8 mouse cellular contexts compared by ENCODE assay signal in genomic region chr2:167753898-167754297, GRCm38 (mm10).
DNase-seq lines count a peak whose midpoint lies in the region; ATAC-seq and TF ChIP-seq lines count a peak whose summit lies in the region.

No protein-coding gene starts in this region.

- 77% methylated on average over 9 of the region's 9 CpGs for WGBS in hindbrain, postnatal 0 days
- 70% methylated on average over 9 of the region's 9 CpGs for WGBS in hindbrain, embryonic 16.5 days
- 31% methylated on average over 9 of the region's 9 CpGs for WGBS in liver, embryonic 11.5 days

- H3K4me3 ChIP-seq in hindbrain, postnatal 0 days (ENCODE audit: low read length) = no peak overlapping the region
- H3K4me3 ChIP-seq in hindbrain, embryonic 16.5 days (ENCODE audit: low read length) = no peak overlapping the region
- H3K4me3 ChIP-seq in liver, embryonic 11.5 days (ENCODE audit: low read depth, low read length) = no peak overlapping the region

- DNase-seq in hindbrain, postnatal 0 days (ENCODE audit: low spot score) = no peak
- DNase-seq in c-Kit-positive CD71-negative TER-119-negative erythroid progenitor cells, embryonic 14.5 days (ENCODE audit: low read depth) = peak; percentile 66
- DNase-seq in liver, embryonic 11.5 days (ENCODE audit: low spot score) = no peak
- peak; percentile 45 to 57 for DNase-seq in right cerebral cortex, postnatal 36 days (ENCODE audit: low spot score in 2 of 2)
- no peak for DNase-seq in cerebellum, postnatal 4 days (ENCODE audit: low spot score in 2 of 2)
- no peak for DNase-seq in gastrocnemius, postnatal 4 days (ENCODE audit: low spot score in 2 of 2)
- no peak for DNase-seq in embryo, embryonic 10.5 days (ENCODE audit: low spot score)

- 0 out of 2 replicates have a peak, but pooled peaks cover 7% of the 10 kb centered on the region for H3K4me1 ChIP-seq in hindbrain, postnatal 0 days (ENCODE audit: insufficient read depth, low read length)
- H3K4me1 ChIP-seq in hindbrain, embryonic 16.5 days (ENCODE audit: control insufficient read depth, insufficient read depth, low read depth, low read length) = peaks cover 4% of the 10 kb centered on the region; the same call in 1 of the 2 replicates
- H3K4me1 ChIP-seq in liver, embryonic 11.5 days (replicated peaks; ENCODE audit: control insufficient read depth, insufficient read depth, low read length) = peaks cover 24% of the 10 kb centered on the region

- no peak overlapping the region for H3K4me2 ChIP-seq in hindbrain, postnatal 0 days (ENCODE audit: low read depth, low read length)
- H3K4me2 ChIP-seq in hindbrain, embryonic 16.5 days (ENCODE audit: low read length) = no peak overlapping the region
- H3K4me2 ChIP-seq in liver, embryonic 11.5 days = no peak overlapping the region

- no peaks in the 10 kb centered on the region for H3K36me3 ChIP-seq in hindbrain, postnatal 0 days (ENCODE audit: insufficient read depth, low read length)
- H3K36me3 ChIP-seq in hindbrain, embryonic 16.5 days (ENCODE audit: control insufficient read depth, insufficient read depth, low read length) = no peaks in the 10 kb centered on the region
- no peaks in the 10 kb centered on the region for H3K36me3 ChIP-seq in liver, embryonic 11.5 days (ENCODE audit: control insufficient read depth, insufficient read depth, low read length)

- peak; percentile 33; the same call in 1 of the 2 replicates for ATAC-seq in hindbrain, postnatal 0 days
- no peak for ATAC-seq in hindbrain, embryonic 16.5 days
- ATAC-seq in liver, embryonic 11.5 days (replicated peaks; ENCODE audit: low FRiP score) = 0 out of 2 replicates have a peak, but pooled peaks have one; percentile 29

- H3K9me3 ChIP-seq in hindbrain, postnatal 0 days (ENCODE audit: low read length) = no peaks in the 10 kb centered on the region
- H3K9me3 ChIP-seq in hindbrain, embryonic 16.5 days (ENCODE audit: control insufficient read depth, low read length) = no peaks in the 10 kb centered on the region
- no peaks in the 10 kb centered on the region for H3K9me3 ChIP-seq in liver, embryonic 11.5 days (ENCODE audit: control insufficient read depth, low read length)

- no peak overlapping the region for H3K9ac ChIP-seq in hindbrain, postnatal 0 days (replicated peaks; ENCODE audit: low read length)
- no peak overlapping the region for H3K9ac ChIP-seq in hindbrain, embryonic 16.5 days (ENCODE audit: low read depth, low read length)
- no peak overlapping the region for H3K9ac ChIP-seq in liver, embryonic 11.5 days (ENCODE audit: low read depth, low read length)

- no peak overlapping the region for H3K27ac ChIP-seq in hindbrain, postnatal 0 days
- H3K27ac ChIP-seq in hindbrain, embryonic 16.5 days (ENCODE audit: low read depth, low read length) = no peak overlapping the region
- no peak overlapping the region for H3K27ac ChIP-seq in liver, embryonic 11.5 days (ENCODE audit: low read depth, low read length)

- TF ChIP-seq CTCF in hindbrain, postnatal 0 days (IDR thresholded peaks at IDR 0.05; ENCODE audit: low read depth) = no peak

- no peaks in the 10 kb centered on the region for H3K27me3 ChIP-seq in hindbrain, postnatal 0 days (ENCODE audit: insufficient read depth, low read length)
- no peaks in the 10 kb centered on the region for H3K27me3 ChIP-seq in hindbrain, embryonic 16.5 days (replicated peaks; ENCODE audit: control insufficient read depth, insufficient read depth, low read length)
- no peaks in the 10 kb centered on the region for H3K27me3 ChIP-seq in liver, embryonic 11.5 days (replicated peaks; ENCODE audit: control insufficient read depth, insufficient read depth, low read length)

Comparison
In these comparisons a context has a peak if more than half of its experiments do, and no peak if none do; other contexts are left out.
1. DNase-seq: peak in c-Kit-positive CD71-negative TER-119-negative erythroid progenitor cells, embryonic 14.5 days (single experiment) and right cerebral cortex, postnatal 36 days (2 of 2); none in hindbrain, postnatal 0 days (single experiment), liver, embryonic 11.5 days (single experiment), cerebellum, postnatal 4 days (0 of 2), gastrocnemius, postnatal 4 days (0 of 2) and embryo, embryonic 10.5 days (single experiment).